Mouse (Mus musculus) heart, adult 11 months (tissue): Measurements from ENCODE around the gene Gm4869.

ENCODE experiments used
- DNase-seq: peaks from one replicate; pipeline ENCODE4 v3.0.0; 2022

The Gm4869 gene

DNA sequence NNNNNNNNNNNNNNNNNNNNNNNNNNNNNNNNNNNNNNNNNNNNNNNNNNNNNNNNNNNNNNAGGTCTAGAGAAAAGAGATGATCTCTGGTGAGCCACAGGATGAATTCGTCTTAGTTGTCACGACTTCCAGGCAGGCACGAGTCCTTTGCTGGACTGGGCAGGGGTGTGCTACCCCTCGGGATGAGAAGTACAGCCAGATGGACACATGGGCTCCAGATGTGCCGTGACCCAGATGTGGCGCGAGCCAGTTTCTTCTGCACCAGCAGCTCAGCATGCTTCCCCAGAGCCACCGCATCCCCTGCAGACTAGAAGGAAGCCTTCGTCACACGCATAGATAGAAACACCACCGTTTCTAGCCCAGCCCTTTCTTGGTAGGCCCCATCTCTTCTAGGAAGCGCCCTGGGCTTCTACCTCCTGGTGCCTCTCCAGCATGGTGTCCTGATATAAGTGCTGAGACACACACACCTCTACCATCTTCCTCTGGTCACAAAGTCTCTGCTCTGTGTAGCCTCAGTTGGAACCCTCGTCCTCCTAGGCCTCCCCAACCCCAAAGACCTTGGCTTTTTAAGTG lies 92.8 kb downstream of the Gm4869 start:
- DNase-seq = peak; percentile 93

DNA sequence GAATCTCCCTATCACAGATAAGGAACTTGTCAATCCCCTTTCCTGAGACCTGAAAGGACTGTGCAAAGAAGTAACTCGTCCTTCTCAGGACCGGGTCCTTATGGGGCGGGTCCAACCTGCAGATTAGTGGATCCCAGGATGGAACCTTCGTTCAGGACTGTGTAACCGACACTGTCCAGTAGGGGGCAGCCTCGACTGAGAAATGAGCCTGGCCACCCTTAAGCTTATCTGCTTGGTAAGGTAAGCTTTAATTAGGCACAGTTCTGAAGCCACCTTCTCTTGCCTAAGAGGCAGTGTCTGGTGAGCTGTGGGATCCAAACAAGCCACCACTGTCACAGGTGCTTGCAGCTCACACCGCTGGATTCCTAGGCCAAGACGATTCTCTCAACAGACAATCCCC lies 94.7 kb downstream of the Gm4869 start:
- peak; percentile 96 for DNase-seq

DNA sequence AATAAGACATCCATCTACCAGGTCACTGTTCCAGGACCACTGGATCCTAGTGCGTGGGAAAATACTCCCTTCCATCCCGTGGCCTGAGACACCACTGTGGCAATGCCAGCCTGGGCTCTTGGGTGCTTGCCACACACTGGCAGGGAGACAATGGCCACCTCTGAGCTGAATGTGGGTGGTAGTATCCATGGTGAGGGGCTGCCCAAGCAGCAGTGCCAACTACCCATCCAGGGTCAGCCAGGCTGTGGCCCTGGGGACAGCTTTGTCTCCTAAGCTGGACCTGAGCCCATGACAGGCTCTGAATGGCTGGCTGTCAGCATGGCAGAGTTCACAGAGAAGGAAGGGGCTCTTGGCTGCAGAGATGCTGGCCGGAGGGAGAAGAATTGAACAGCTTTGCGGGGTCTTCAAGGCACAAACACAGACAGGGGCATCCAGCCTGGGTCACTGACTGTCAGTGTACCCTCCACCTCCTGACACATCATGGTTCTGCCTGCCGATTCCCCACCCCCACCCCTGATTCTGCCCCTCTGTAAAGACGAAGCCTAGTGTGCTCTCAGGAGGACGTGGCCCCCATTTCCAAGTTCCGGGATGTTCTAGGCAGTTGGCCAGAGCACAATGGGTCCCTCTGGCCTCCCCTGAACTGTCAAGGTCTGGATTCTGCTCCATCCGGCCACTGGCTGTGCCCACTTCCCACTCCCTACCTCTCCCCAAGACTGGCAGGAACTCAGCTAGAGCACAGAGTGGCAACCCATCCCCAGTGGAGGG lies 97.5 kb downstream of the Gm4869 start:
- peak; percentile 88 for DNase-seq
